Mouse (Mus musculus): ENCODE measurements around the gene Tysnd1.

GRCm38 (mm10) chr10:61696560-61696823 lies 1.2 kb downstream of the Tysnd1 start:
- no peak for TF ChIP-seq CTCF (IDR thresholded peaks at IDR 0.05; ENCODE audit: insufficient read depth, low read length)
- no peak for TF ChIP-seq POLR2A (IDR thresholded peaks at IDR 0.05; ENCODE audit: borderline replicate concordance, extremely low read depth, low read depth, low read length)

Measured in lung, adult 2 months (tissue).